Mouse (Mus musculus): Measurements from ENCODE around the gene Dnah10. TPM values are rescaled to one million over a fixed set of nuclear protein-coding genes. Genes with fewer than 3 reads are reported as not detected.

Gene Dnah10
- polyA plus RNA-seq, 1 experiment from 2014 or later: 0.03 TPM

GRCm38 (mm10) chr5:124812466-124812865, 87.6 kb downstream of the Dnah10 start:
- no peak for DNase-seq (ENCODE audit: low spot score)

GRCm38 (mm10) chr5:124814797-124815196, 89.9 kb downstream of the Dnah10 start:
- DNase-seq (ENCODE audit: low spot score): no peak

- no peak for DNase-seq (ENCODE audit: low spot score)
Observed at GRCm38 (mm10) chr5:124817050-124817449, 92.2 kb downstream of the Dnah10 start.

GRCm38 (mm10) chr5:124822128-124822894, 97.4 kb downstream of the Dnah10 start:
- DNase-seq (ENCODE audit: low spot score): no peak

- DNase-seq (ENCODE audit: low spot score): no peak
Observed at GRCm38 (mm10) chr5:124830331-124830730, 105.4 kb downstream of the Dnah10 start.

GRCm38 (mm10) chr5:124835218-124835617, 110.3 kb downstream of the Dnah10 start:
- DNase-seq (ENCODE audit: low spot score): no peak

- DNase-seq (ENCODE audit: low spot score): no peak
Observed at GRCm38 (mm10) chr5:124836075-124836474, 111.2 kb downstream of the Dnah10 start.

GRCm38 (mm10) chr5:124836621-124837020, 111.7 kb downstream of the Dnah10 start:
- no peak for DNase-seq (ENCODE audit: low spot score)

GRCm38 (mm10) chr5:124840202-124840601, 115.3 kb downstream of the Dnah10 start:
- no peak for DNase-seq (ENCODE audit: low spot score)

- DNase-seq (ENCODE audit: low spot score): no peak
Observed at GRCm38 (mm10) chr5:124840669-124841068, 115.8 kb downstream of the Dnah10 start.

GRCm38 (mm10) chr5:124843386-124843785, 118.5 kb downstream of the Dnah10 start:
- no peak for DNase-seq (ENCODE audit: low spot score)

- DNase-seq (ENCODE audit: low spot score): no peak
Observed at GRCm38 (mm10) chr5:124844929-124845328, 120.0 kb downstream of the Dnah10 start.

- DNase-seq (ENCODE audit: low spot score): no peak
Observed at GRCm38 (mm10) chr5:124847014-124847413, 122.1 kb downstream of the Dnah10 start.

- DNase-seq (ENCODE audit: low spot score): no peak
Observed at GRCm38 (mm10) chr5:124848994-124849393, 124.1 kb downstream of the Dnah10 start.

GRCm38 (mm10) chr5:124851572-124851971, 126.7 kb downstream of the Dnah10 start:
- DNase-seq (ENCODE audit: low spot score): no peak

GRCm38 (mm10) chr5:124852294-124852693, 127.4 kb downstream of the Dnah10 start:
- no peak for DNase-seq (ENCODE audit: low spot score)

- DNase-seq (ENCODE audit: low spot score): no peak
Observed at GRCm38 (mm10) chr5:124853079-124853478, 128.2 kb downstream of the Dnah10 start.

- DNase-seq (ENCODE audit: low spot score): no peak
Observed at GRCm38 (mm10) chr5:124854202-124854601, 129.3 kb downstream of the Dnah10 start.

GRCm38 (mm10) chr5:124860013-124860412, 135.1 kb downstream of the Dnah10 start:
- DNase-seq (ENCODE audit: low spot score): peak; percentile 27

- DNase-seq (ENCODE audit: low spot score): peak; percentile 36
Observed at GRCm38 (mm10) chr5:124861463-124861862, 136.6 kb downstream of the Dnah10 start.

- DNase-seq (ENCODE audit: low spot score): peak; percentile 99
Observed at GRCm38 (mm10) chr5:124862013-124862866, 137.4 kb downstream of the Dnah10 start, which contains the start of the genes Ccdc92 and Zfp664. Gene Ccdc92 (minus strand): TSS chr5:124862424. Gene Zfp664 (plus strand): TSS chr5:124862691.
